Mouse (Mus musculus): ENCODE data around the gene Hnrnpa1. TPM values are rescaled to one million over a fixed set of nuclear protein-coding genes. Genes with fewer than 3 reads are reported as not detected.
"Not testable (repeated sequence)": the region's sequence is repeated elsewhere in the genome, so short reads cannot be mapped to it uniquely, and the experiment has no call there.

Hnrnpa1 gene
- total RNA-seq, 1 experiment from 2014 or later, result 273 TPM

- peak; percentile 96 for DNase-seq
Observed at GRCm38 (mm10) chr15:103272419-103273279, 32.4 kb downstream of the Hnrnpa1 start, which contains the start of gene Copz1. Gene Copz1, plus strand, starts transcription at chr15:103272714.

- not testable (repeated sequence) for DNase-seq
Observed at GRCm38 (mm10) chr15:103275943-103276342, 35.7 kb downstream of the Hnrnpa1 start.

- DNase-seq, result no peak
Observed at GRCm38 (mm10) chr15:103277949-103278348, 37.7 kb downstream of the Hnrnpa1 start.

DNA sequence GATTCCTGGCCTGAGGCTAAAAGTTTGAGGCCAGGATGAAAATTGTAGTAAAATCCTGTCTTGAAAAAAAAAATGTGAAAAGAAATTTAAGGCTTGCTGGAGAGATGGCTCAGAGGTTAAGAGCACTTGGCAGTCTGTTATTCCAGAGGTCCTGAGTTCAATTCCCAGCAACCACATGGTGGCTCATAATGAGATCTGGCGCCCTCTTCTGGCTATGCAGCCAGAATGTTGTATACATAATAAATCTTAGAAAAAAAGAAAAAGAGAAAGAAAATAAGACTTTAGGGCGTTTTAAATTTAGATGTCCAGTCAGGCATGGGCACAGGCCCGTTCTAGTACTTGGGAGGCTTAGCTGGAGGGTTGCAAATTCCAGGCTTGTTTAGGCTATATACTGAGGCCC lies 39.5 kb downstream of the Hnrnpa1 start:
- DNase-seq, result peak; percentile 58

GRCm38 (mm10) chr15:103280817-103281464 lies 40.7 kb downstream of the Hnrnpa1 start:
- DNase-seq, result peak; percentile 67

GRCm38 (mm10) chr15:103281465-103282205 lies 41.4 kb downstream of the Hnrnpa1 start:
- DNase-seq, result no peak

DNA sequence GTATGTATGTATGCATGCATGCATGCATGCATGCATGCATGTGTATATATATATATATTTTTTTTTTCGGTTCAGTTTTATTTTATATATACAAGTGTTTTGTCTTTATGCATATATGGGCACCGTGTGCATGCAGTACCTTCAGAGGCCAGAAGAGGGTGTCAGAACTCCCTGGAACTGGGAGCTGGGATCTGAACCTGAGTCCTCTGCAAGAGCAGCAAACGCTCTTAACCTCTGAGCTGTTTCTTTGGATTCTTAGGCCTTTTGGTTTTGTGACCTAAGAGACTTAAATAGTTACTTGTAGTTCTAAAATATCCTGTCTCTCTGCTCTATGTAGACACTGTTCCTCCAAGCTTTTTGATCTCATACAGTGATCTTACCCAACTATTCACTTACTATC lies 43.8 kb downstream of the Hnrnpa1 start:
- DNase-seq, result peak; percentile 70

DNA sequence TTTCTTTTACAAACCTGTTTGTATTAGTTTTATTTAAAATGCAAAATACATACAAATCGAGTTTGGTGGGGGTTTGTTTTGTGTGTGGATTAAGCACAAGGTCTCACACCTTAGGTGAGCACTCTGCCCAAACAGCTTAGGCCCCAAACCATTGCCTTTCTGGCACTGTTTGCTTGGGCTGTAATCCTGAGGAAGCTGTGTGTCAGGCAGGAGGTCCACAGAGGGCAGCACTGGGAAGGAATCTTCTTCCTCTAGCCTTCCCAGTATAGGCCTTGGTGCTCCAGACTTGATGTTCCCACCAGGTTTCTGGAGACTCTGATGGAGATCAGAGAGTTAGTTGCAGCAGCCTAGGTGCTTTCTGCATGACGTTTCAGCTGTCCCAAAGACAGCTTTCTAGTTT lies 44.4 kb downstream of the Hnrnpa1 start:
- DNase-seq, result peak; percentile 46

DNA sequence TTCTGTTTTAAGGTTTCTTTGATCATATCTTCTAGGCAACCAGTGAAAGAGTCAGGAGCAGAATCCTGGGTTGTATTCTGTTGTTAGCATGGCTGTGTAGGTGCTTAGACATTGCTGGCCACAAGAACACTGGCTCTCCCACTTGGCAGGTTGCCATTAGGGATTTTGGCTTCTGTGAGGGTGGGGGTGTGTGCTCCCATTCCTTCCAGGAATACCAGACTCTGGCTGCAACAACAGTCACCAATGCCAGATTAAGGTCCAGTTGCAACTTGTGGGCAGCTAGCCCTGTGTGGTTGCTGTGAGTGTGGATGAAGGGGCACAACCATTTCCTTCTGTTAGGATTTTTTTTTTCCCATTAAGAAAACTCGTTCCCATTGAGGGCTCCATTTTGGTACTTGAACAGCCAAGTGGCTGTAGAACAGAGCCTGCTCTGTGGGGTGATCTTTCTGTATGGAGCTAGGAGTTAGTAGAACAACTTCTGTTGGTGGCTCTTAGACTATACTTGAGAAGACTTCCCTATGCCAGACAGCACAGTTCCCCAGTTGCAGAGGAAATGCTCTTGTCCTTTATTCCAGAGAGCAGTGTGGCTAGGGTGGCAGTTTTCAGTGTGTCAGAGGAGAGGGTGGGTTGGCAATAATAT lies 45.7 kb downstream of the Hnrnpa1 start:
- DNase-seq, result peak; percentile 70

DNA sequence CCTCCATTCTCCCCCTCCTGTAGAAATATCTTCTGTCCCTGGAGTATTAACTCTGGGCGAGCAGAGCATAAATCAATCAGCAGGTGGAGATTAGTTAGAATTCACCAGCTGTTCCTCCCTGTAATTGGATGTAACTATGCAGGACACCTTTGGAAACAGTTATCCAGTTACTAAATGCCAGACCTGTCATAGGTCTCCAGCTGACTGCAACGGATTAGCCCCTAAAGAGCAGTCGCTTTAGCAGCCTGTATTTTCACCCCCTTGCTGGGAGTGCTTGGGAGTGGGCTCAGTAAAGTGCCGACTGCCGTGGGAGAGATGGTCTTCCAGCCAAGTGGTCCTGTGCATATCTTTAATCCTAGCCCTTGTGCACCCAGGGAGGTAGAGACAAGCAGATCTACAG lies 49.4 kb downstream of the Hnrnpa1 start:
- no peak for DNase-seq

GRCm38 (mm10) chr15:103290417-103290816 lies 50.2 kb downstream of the Hnrnpa1 start:
- DNase-seq, result no peak

- no peak for DNase-seq
Observed at GRCm38 (mm10) chr15:103290843-103291242, 50.6 kb downstream of the Hnrnpa1 start.

DNA sequence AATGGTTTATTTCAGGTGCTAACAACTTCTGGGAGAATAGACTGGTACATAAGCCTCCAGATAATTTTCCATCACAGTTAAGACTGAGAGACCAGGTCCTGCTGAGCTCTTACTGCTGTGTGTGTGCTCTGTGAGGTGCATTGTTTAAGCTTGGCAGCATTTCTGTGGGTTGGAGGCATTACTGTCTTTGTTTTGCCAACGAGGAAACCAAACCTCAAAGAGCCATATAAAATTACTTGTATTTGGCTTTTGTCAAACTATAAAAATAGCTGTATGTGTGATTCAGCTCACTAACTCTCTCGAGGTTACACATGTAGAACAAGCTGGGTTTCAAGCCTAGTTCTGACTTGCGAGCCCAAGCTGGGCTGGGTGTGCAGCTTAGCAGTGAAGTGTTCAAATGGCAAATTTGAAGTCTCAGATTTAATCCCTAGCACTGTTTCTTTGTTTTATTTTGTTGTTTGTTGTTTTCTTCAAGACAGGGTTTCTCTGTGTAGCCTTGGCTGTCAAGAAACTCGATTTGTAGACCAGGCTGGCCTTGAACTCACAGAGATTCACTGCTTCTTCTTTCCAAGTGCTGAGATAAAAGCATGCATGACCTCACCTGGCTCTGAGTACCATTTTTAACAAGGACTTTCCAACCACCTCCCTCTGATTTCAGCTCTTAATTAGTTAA lies 52.6 kb downstream of the Hnrnpa1 start:
- DNase-seq, result no peak

GRCm38 (mm10) chr15:103293375-103293774 lies 53.1 kb downstream of the Hnrnpa1 start:
- DNase-seq, result no peak

GRCm38 (mm10) chr15:103294649-103295048 lies 54.4 kb downstream of the Hnrnpa1 start:
- DNase-seq, result no peak

DNA sequence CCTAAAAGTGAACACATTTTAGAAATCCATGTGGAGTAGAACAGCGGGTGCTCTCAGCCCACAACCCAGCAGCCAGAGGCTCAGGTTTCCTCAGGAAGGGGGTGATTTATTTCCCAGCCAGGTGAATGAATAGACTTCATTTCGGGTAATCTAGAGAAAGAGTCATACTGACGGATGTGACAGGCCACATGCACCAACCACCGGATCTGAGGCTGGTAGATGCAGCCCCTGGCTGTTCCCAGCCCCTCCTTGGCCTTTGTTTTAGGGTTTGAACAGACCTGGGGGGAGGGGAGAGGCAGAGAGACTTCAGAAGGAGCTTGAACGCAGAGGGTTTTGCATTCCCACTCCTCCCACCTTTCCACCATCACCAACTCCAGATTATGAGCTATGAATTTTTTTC lies 55.6 kb downstream of the Hnrnpa1 start:
- no peak for DNase-seq

Small RNA genes lying within 50 kb of the gene (microRNA-seq; reads per million reads assigned to microRNA genes)
- gene Mir148b, result 182 to 285 reads per million in 2 experiments

Other genes with a start within 250 kb of the Hnrnpa1 start
- gene Hoxc8, start 249.8 kb upstream of the Hnrnpa1 start, total RNA-seq (2021), result 19.2 and 20.1 TPM in 2 replicates
- gene Hoxc6, start 242.2 kb upstream of the Hnrnpa1 start, total RNA-seq (2021), result 37.4 and 43.2 TPM in 2 replicates
- 6.8 and 7.7 TPM in 2 replicates for gene Hoxc4, start 221.5 kb upstream of the Hnrnpa1 start, total RNA-seq (2021)
- gene Smug1, start 73.3 kb upstream of the Hnrnpa1 start, total RNA-seq (2021), result 10.9 and 17.6 TPM in 2 replicates
- gene Cbx5, start 616 bp upstream of the Hnrnpa1 start, total RNA-seq (2021), result 73.0 and 73.8 TPM in 2 replicates
- 1.0 and 4.7 TPM in 2 replicates for gene Nfe2, start 18.0 kb downstream of the Hnrnpa1 start, total RNA-seq (2021)
- gene Copz1, start 32.3 kb downstream of the Hnrnpa1 start, total RNA-seq (2021), result 118 and 125 TPM in 2 replicates
- not detected in 2 replicates for gene Gpr84, start 70.2 kb downstream of the Hnrnpa1 start, total RNA-seq (2021)
- 18.7 and 19.9 TPM in 2 replicates for gene Zfp385a, start 99.7 kb downstream of the Hnrnpa1 start, total RNA-seq (2021)
- 34.9 and 37.7 TPM in 2 replicates for gene Itga5, start 126.3 kb downstream of the Hnrnpa1 start, total RNA-seq (2021)
- not detected in 2 replicates for gene Gtsf1, start 190.0 kb downstream of the Hnrnpa1 start, total RNA-seq (2021)
- not detected in 2 replicates for gene Gtsf2, start 208.0 kb downstream of the Hnrnpa1 start, total RNA-seq (2021)
- 3.7 and 12.1 TPM in 2 replicates for gene Nckap1l, start 213.4 kb downstream of the Hnrnpa1 start, total RNA-seq (2021)

Data from adrenal gland, postnatal 14 days (tissue).